Mouse (Mus musculus) spleen, adult 2 months (tissue): ENCODE measurements at regions not wholly inside any gene's neighbourhood (a gene's known extent, or its start where the extent isn't known, plus 50 kb on each side); places are given as distances from the start of the nearest gene placed in this dataset.

Experiments used
- CTCF ChIP-seq: fragments of 200-500 bp; IDR thresholded peaks from 2 replicates; pipeline ENCODE4 v1.5.1; 2011; ENCODE audit warnings: mild to moderate bottlenecking, inconsistent platforms; ENCODE audit not compliant: insufficient read depth, insufficient read length, insufficient replicate concordance; ENCODE audit errors: extremely low read depth
- POLR2A ChIP-seq: fragments of 200-500 bp; IDR thresholded peaks from 2 replicates; pipeline ENCODE4 v1.6.1; 2011; ENCODE audit warnings: low read depth, low read length, inconsistent platforms

- TF ChIP-seq POLR2A (no peak), CTCF (no peak)
Observed at GRCm38 (mm10) chr2:166361645-166362044, 206.2 kb upstream of the Sulf2 start.
